Mouse (Mus musculus): Measurements from ENCODE around the gene Gng12. TPM values are rescaled to one million over a fixed set of nuclear protein-coding genes. Genes with fewer than 3 reads are reported as not detected.

The Gng12 gene
- polyA plus RNA-seq, 1 experiment from 2014 or later = 55.1 TPM

- Histone ChIP-seq H3K9ac (no peak overlapping the region), H3K4me2 (no peak overlapping the region), H3K9me3 (no peaks in the 10 kb centered on the region), H3K36me3 (no peaks in the 10 kb centered on the region), H3K27me3 (no peaks in the 10 kb centered on the region), H3K4me3 (no peak overlapping the region), H3K27ac (replicated peaks) (no peak overlapping the region), H3K4me1 (replicated peaks) (peaks cover 14% of the 10 kb centered on the region)
- 18% methylated on average over 4 of the region's 4 CpGs for WGBS
- peak; percentile 71 for ATAC-seq (ENCODE audit: low FRiP score, low read depth)
Observed at GRCm38 (mm10) chr6:66964222-66964621, 68.0 kb downstream of the Gng12 start.

- no peak for ATAC-seq (ENCODE audit: low FRiP score, low read depth)
- no peak overlapping the region for H3K4me2 ChIP-seq
- H3K27me3 ChIP-seq = no peaks in the 10 kb centered on the region
- no peak overlapping the region for H3K27ac ChIP-seq (replicated peaks)
- no peak overlapping the region for H3K4me3 ChIP-seq
- no peak overlapping the region for H3K9ac ChIP-seq
- H3K4me1 ChIP-seq (replicated peaks) = peaks cover 17% of the 10 kb centered on the region
- 88% methylated on average over 4 of the region's 4 CpGs for WGBS
- no peaks in the 10 kb centered on the region for H3K9me3 ChIP-seq
- H3K36me3 ChIP-seq = no peaks in the 10 kb centered on the region
Observed at GRCm38 (mm10) chr6:66965203-66965602, 69.0 kb downstream of the Gng12 start.

- Histone ChIP-seq H3K9ac (no peak overlapping the region), H3K27me3 (no peaks in the 10 kb centered on the region), H3K4me1 (replicated peaks) (peaks cover 17% of the 10 kb centered on the region), H3K4me2 (no peak overlapping the region), H3K9me3 (no peaks in the 10 kb centered on the region), H3K36me3 (no peaks in the 10 kb centered on the region), H3K27ac (replicated peaks) (no peak overlapping the region), H3K4me3 (no peak overlapping the region)
- no peak for ATAC-seq (ENCODE audit: low FRiP score, low read depth)
- WGBS = 60% methylated on average over 2 of the region's 2 CpGs
Observed at GRCm38 (mm10) chr6:66967788-66968187, 71.6 kb downstream of the Gng12 start.

- Histone ChIP-seq H3K4me3 (no peak overlapping the region), H3K27me3 (no peaks in the 10 kb centered on the region), H3K9ac (no peak overlapping the region), H3K4me1 (replicated peaks) (peaks cover 11% of the 10 kb centered on the region), H3K27ac (replicated peaks) (no peak overlapping the region), H3K9me3 (no peaks in the 10 kb centered on the region), H3K4me2 (no peak overlapping the region), H3K36me3 (no peaks in the 10 kb centered on the region)
- WGBS = 30% methylated on average over 3 of the region's 3 CpGs
- no peak for ATAC-seq (ENCODE audit: low FRiP score, low read depth)
Observed at GRCm38 (mm10) chr6:66969446-66969845, 73.2 kb downstream of the Gng12 start.

- no peak overlapping the region for H3K9ac ChIP-seq
- H3K4me1 ChIP-seq (replicated peaks) = 0 out of 2 replicates have a peak, but pooled peaks cover 3% of the 10 kb centered on the region
- H3K27me3 ChIP-seq = no peaks in the 10 kb centered on the region
- H3K9me3 ChIP-seq = no peaks in the 10 kb centered on the region
- ATAC-seq (ENCODE audit: low FRiP score, low read depth) = no peak
- no peak overlapping the region for H3K27ac ChIP-seq (replicated peaks)
- H3K4me3 ChIP-seq = no peak overlapping the region
- no peaks in the 10 kb centered on the region for H3K36me3 ChIP-seq
- WGBS = 81% methylated on average over 8 of the region's 8 CpGs
- H3K4me2 ChIP-seq = no peak overlapping the region
Observed at GRCm38 (mm10) chr6:66972300-66972699, 76.1 kb downstream of the Gng12 start.

- Histone ChIP-seq H3K4me3 (no peak overlapping the region), H3K9me3 (no peaks in the 10 kb centered on the region), H3K4me2 (no peak overlapping the region), H3K27ac (replicated peaks) (no peak overlapping the region), H3K9ac (no peak overlapping the region), H3K36me3 (no peaks in the 10 kb centered on the region), H3K4me1 (replicated peaks) (0 out of 2 replicates have a peak, but pooled peaks cover 3% of the 10 kb centered on the region), H3K27me3 (no peaks in the 10 kb centered on the region)
- no peak for ATAC-seq (ENCODE audit: low FRiP score, low read depth)
- 32% methylated on average over 3 of the region's 3 CpGs for WGBS
Observed at GRCm38 (mm10) chr6:66973180-66973579, 77.0 kb downstream of the Gng12 start.

GRCm38 (mm10) chr6:66975522-66975921 lies 79.3 kb downstream of the Gng12 start:
- Histone ChIP-seq H3K4me3 (no peak overlapping the region), H3K4me1 (replicated peaks) (no peaks in the 10 kb centered on the region), H3K9ac (no peak overlapping the region), H3K27me3 (no peaks in the 10 kb centered on the region), H3K27ac (replicated peaks) (no peak overlapping the region), H3K4me2 (no peak overlapping the region), H3K36me3 (no peaks in the 10 kb centered on the region), H3K9me3 (no peaks in the 10 kb centered on the region)
- ATAC-seq (ENCODE audit: low FRiP score, low read depth) = no peak
- 89% methylated on average over 4 of the region's 4 CpGs for WGBS

- Histone ChIP-seq H3K4me1 (replicated peaks) (no peaks in the 10 kb centered on the region), H3K36me3 (no peaks in the 10 kb centered on the region), H3K9ac (no peak overlapping the region), H3K4me2 (no peak overlapping the region), H3K4me3 (no peak overlapping the region), H3K27ac (replicated peaks) (no peak overlapping the region), H3K27me3 (no peaks in the 10 kb centered on the region), H3K9me3 (no peaks in the 10 kb centered on the region)
- no peak for ATAC-seq (ENCODE audit: low FRiP score, low read depth)
- WGBS = 100% methylated on average over 1 of the region's 1 CpGs
Observed at GRCm38 (mm10) chr6:66979197-66979596, 83.0 kb downstream of the Gng12 start.

GRCm38 (mm10) chr6:66980040-66980439 lies 83.8 kb downstream of the Gng12 start:
- Histone ChIP-seq H3K9me3 (no peaks in the 10 kb centered on the region), H3K9ac (no peak overlapping the region), H3K27ac (replicated peaks) (no peak overlapping the region), H3K36me3 (no peaks in the 10 kb centered on the region), H3K4me1 (replicated peaks) (no peaks in the 10 kb centered on the region), H3K27me3 (no peaks in the 10 kb centered on the region), H3K4me2 (no peak overlapping the region), H3K4me3 (no peak overlapping the region)
- no peak for ATAC-seq (ENCODE audit: low FRiP score, low read depth)
- WGBS = 90% methylated on average over 4 of the region's 4 CpGs

GRCm38 (mm10) chr6:66981366-66981765 lies 85.2 kb downstream of the Gng12 start:
- no peaks in the 10 kb centered on the region for H3K27me3 ChIP-seq
- no peaks in the 10 kb centered on the region for H3K9me3 ChIP-seq
- WGBS = 92% methylated on average over 3 of the region's 3 CpGs
- H3K27ac ChIP-seq (replicated peaks) = no peak overlapping the region
- no peak for ATAC-seq (ENCODE audit: low FRiP score, low read depth)
- no peak overlapping the region for H3K4me2 ChIP-seq
- H3K4me1 ChIP-seq (replicated peaks) = no peaks in the 10 kb centered on the region
- H3K36me3 ChIP-seq = no peaks in the 10 kb centered on the region
- H3K9ac ChIP-seq = no peak overlapping the region
- H3K4me3 ChIP-seq = no peak overlapping the region

- H3K9me3 ChIP-seq = no peaks in the 10 kb centered on the region
- no peaks in the 10 kb centered on the region for H3K36me3 ChIP-seq
- no peak overlapping the region for H3K9ac ChIP-seq
- no peak for ATAC-seq (ENCODE audit: low FRiP score, low read depth)
- H3K4me1 ChIP-seq (replicated peaks) = no peaks in the 10 kb centered on the region
- H3K4me2 ChIP-seq = no peak overlapping the region
- WGBS = 50% methylated on average over 1 of the region's 1 CpGs
- no peak overlapping the region for H3K27ac ChIP-seq (replicated peaks)
- no peak overlapping the region for H3K4me3 ChIP-seq
- H3K27me3 ChIP-seq = no peaks in the 10 kb centered on the region
Observed at GRCm38 (mm10) chr6:66981864-66982263, 85.7 kb downstream of the Gng12 start.

GRCm38 (mm10) chr6:66984079-66984478 lies 87.9 kb downstream of the Gng12 start:
- no peak for ATAC-seq (ENCODE audit: low FRiP score, low read depth)
- H3K9ac ChIP-seq = no peak overlapping the region
- H3K9me3 ChIP-seq = no peaks in the 10 kb centered on the region
- no peaks in the 10 kb centered on the region for H3K27me3 ChIP-seq
- no peaks in the 10 kb centered on the region for H3K36me3 ChIP-seq
- no peak overlapping the region for H3K4me3 ChIP-seq
- H3K4me2 ChIP-seq = no peak overlapping the region
- WGBS = 86% methylated on average over 5 of the region's 5 CpGs
- no peak overlapping the region for H3K27ac ChIP-seq (replicated peaks)
- no peaks in the 10 kb centered on the region for H3K4me1 ChIP-seq (replicated peaks)

GRCm38 (mm10) chr6:66984672-66985071 lies 88.5 kb downstream of the Gng12 start:
- Histone ChIP-seq H3K4me1 (replicated peaks) (no peaks in the 10 kb centered on the region), H3K9ac (no peak overlapping the region), H3K27ac (replicated peaks) (no peak overlapping the region), H3K36me3 (no peaks in the 10 kb centered on the region), H3K9me3 (no peaks in the 10 kb centered on the region), H3K4me2 (no peak overlapping the region), H3K27me3 (no peaks in the 10 kb centered on the region), H3K4me3 (no peak overlapping the region)
- 89% methylated on average over 3 of the region's 3 CpGs for WGBS
- ATAC-seq (ENCODE audit: low FRiP score, low read depth) = no peak

Data from hindbrain, embryonic 15.5 days (tissue).